Mouse (Mus musculus): ENCODE results near the gene Vmn2r89. TPM values are rescaled to one million over a fixed set of nuclear protein-coding genes. Genes with fewer than 3 reads are reported as not detected.

Vmn2r89 gene
- total RNA-seq (2023), result not detected

GRCm38 (mm10) chr14:51451557-51451956 is at the start of gene Vmn2r89:
Gene Vmn2r89, plus strand, starts transcription at chr14:51451857.

DNA sequence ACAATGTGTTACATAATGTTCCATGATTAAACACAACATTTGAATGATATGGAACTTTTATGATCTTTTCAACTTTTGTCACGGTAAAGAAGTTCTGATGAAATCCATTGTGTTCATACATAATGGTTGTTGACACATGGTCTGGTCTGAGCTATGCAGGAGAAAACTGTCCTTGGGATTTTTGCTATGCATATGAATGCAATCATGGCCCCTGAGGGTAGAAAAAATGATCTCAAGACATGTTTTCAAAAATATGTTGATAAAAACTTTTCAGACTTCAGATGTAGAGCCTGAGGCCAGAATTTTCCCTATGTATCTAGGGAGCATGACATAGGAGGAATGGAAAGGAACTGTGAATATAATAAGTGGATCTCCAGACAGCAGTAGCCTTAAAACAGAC is 41.1 kb upstream of the Vmn2r89 start, which contains the start of gene Vmn2r88:
Gene Vmn2r88 (plus strand): TSS at position 301 of the 400 bp plus-strand sequence.

Other genes with a start within 250 kb of the Vmn2r89 start
- not detected for gene Ear14, start 248.5 kb upstream of the Vmn2r89 start, total RNA-seq (2023)
- gene Rnase2a, start 195.7 kb upstream of the Vmn2r89 start, total RNA-seq (2023), result not detected
- gene Gm7247, start 90.1 kb upstream of the Vmn2r89 start, total RNA-seq (2023), result not detected
- not detected for gene Vmn2r88, start 41.0 kb upstream of the Vmn2r89 start, total RNA-seq (2023)
- gene Gm5622, start 100.9 kb downstream of the Vmn2r89 start, total RNA-seq (2023), result not detected
- not detected for gene Gm17175, start 122.2 kb downstream of the Vmn2r89 start, total RNA-seq (2023)
- gene Gm17174, start 140.3 kb downstream of the Vmn2r89 start, total RNA-seq (2023), result not detected
- not detected for gene Gm17078, start 159.5 kb downstream of the Vmn2r89 start, total RNA-seq (2023)
- gene Gm4181, start 183.8 kb downstream of the Vmn2r89 start, total RNA-seq (2023), result not detected
- gene Gm17079, start 243.6 kb downstream of the Vmn2r89 start, total RNA-seq (2023), result not detected